18 mouse cellular contexts compared by ENCODE assay signal in the genomic region with DNA sequence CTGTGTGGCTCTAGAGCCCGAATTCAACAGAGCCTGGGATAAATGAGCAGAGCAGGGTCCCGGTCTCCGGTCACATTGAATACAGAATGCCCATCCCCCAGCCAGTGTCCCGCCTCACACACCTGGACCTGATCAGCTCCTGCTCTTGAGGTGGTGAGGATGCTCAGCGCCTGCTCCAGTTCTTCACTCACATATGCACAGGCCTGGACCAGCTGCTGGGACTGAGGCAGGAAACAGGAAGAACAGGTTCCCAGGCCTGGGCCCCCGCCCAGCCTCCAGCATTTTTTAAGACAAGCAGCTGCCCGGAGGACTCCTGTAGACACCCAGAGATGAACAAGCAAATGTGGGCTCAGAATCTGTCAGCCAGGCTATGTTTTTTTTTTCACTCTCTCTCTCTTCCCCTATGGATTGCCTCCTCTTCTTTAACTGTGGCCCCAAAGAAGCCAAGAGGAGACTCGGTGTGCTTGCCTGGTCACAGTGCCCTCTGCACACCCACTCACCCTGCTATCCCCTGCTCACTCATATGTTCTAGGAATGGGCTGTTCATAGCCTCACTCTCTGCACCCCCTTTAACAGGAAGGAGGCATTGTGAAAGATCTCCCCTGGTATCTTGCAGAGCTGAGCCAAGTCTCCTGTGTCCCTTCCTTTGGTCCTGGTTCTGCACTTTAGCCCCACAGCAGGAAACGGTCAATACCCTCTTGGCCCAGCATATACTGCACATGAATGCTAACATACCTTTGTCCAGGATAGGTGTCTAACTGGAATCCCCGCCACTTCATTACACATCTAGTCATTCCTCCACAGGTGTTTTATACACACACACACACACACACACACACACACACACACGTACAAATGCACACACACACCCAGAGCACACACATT. TPM values are rescaled to one million over a fixed set of nuclear protein-coding genes. Genes with fewer than 3 reads are reported as not detected.
A peak's percentile ranks its signal among the peaks of the same experiment; 100 is the strongest.
DNase-seq lines count a peak whose midpoint lies in the region; ATAC-seq and TF ChIP-seq lines count a peak whose summit lies in the region.
"Had no signal": no experiment of that assay in that cellular context is flagged by ENCODE, and none has a peak within 500 bp of the region (broad histone marks: within the 10 kb centered on the region; RNA-seq: fewer than 3 reads in every experiment).

No protein-coding gene starts in this region.

- DNase-seq in midbrain, embryonic 11.5 days (ENCODE audit: low spot score, missing footprints): peak; percentile 44
- DNase-seq in forelimb bud, embryonic 11.5 days (ENCODE audit: low read depth, low spot score): peak; percentile 51
- no peak for DNase-seq in right cerebral cortex, postnatal 10 days (ENCODE audit: low spot score in 2 of 2)
- no peak for DNase-seq in adrenal gland, postnatal 25 days
- DNase-seq: adrenal gland, postnatal 10 days; cerebellum, adult 11 months; left cerebral cortex, postnatal 4 days; right cerebral cortex, adult 18-20 months had no signal

- TF ChIP-seq CTCF in intestine, postnatal 0 days (IDR thresholded peaks at IDR 0.05; ENCODE audit: low read depth): no peak

- no peak overlapping the region for H3K4me3 ChIP-seq in intestine, embryonic 15.5 days (replicated peaks)
- no peak overlapping the region for H3K4me3 ChIP-seq in intestine, postnatal 0 days (ENCODE audit: low read depth, low read length)
- no peak overlapping the region for H3K4me3 ChIP-seq in midbrain, embryonic 11.5 days (ENCODE audit: low read depth, low read length)
- no peak overlapping the region for H3K4me3 ChIP-seq in midbrain, embryonic 16.5 days (ENCODE audit: low read depth, low read length)
- H3K4me3 ChIP-seq in stomach, embryonic 15.5 days (replicated peaks): no peak overlapping the region
- H3K4me3 ChIP-seq: heart, embryonic 12.5 days; midbrain, embryonic 13.5 days; neural tube, embryonic 13.5 days had no signal

- H3K9ac ChIP-seq in intestine, embryonic 15.5 days: no peak overlapping the region
- no peak overlapping the region for H3K9ac ChIP-seq in intestine, postnatal 0 days (ENCODE audit: low read depth, low read length)
- H3K9ac ChIP-seq in midbrain, embryonic 11.5 days (ENCODE audit: low read length): no peak overlapping the region
- H3K9ac ChIP-seq in midbrain, embryonic 16.5 days (ENCODE audit: low read depth, low read length): no peak overlapping the region
- no peak overlapping the region for H3K9ac ChIP-seq in stomach, embryonic 15.5 days
- H3K9ac ChIP-seq: heart, embryonic 12.5 days; midbrain, embryonic 13.5 days; neural tube, embryonic 13.5 days had no signal

- H3K36me3 ChIP-seq in intestine, embryonic 15.5 days: no peaks in the 10 kb centered on the region
- H3K36me3 ChIP-seq in intestine, postnatal 0 days (ENCODE audit: control insufficient read depth, insufficient read depth): no peaks in the 10 kb centered on the region
- H3K36me3 ChIP-seq in midbrain, embryonic 11.5 days (ENCODE audit: control insufficient read depth, insufficient read depth, low read length): no peaks in the 10 kb centered on the region
- H3K36me3 ChIP-seq in midbrain, embryonic 16.5 days (ENCODE audit: control insufficient read depth, insufficient read depth, low read length): no peaks in the 10 kb centered on the region
- no peaks in the 10 kb centered on the region for H3K36me3 ChIP-seq in stomach, embryonic 15.5 days
- H3K36me3 ChIP-seq: heart, embryonic 12.5 days; midbrain, embryonic 13.5 days; neural tube, embryonic 13.5 days had no signal

- no peaks in the 10 kb centered on the region for H3K27me3 ChIP-seq in intestine, embryonic 15.5 days (replicated peaks)
- H3K27me3 ChIP-seq in intestine, postnatal 0 days (replicated peaks; ENCODE audit: control insufficient read depth, insufficient read depth, low read length): no peaks in the 10 kb centered on the region
- H3K27me3 ChIP-seq in midbrain, embryonic 11.5 days (ENCODE audit: control insufficient read depth, insufficient read depth, low read length): no peaks in the 10 kb centered on the region
- no peaks in the 10 kb centered on the region for H3K27me3 ChIP-seq in midbrain, embryonic 16.5 days (ENCODE audit: control insufficient read depth, insufficient read depth, low read depth, low read length)
- H3K27me3 ChIP-seq in stomach, embryonic 15.5 days (replicated peaks): no peaks in the 10 kb centered on the region
- H3K27me3 ChIP-seq: Patski had no signal

- H3K4me2 ChIP-seq in intestine, embryonic 15.5 days (replicated peaks): no peak overlapping the region
- H3K4me2 ChIP-seq in intestine, postnatal 0 days (replicated peaks; ENCODE audit: low read depth): no peak overlapping the region
- H3K4me2 ChIP-seq in midbrain, embryonic 11.5 days: no peak overlapping the region
- H3K4me2 ChIP-seq in midbrain, embryonic 16.5 days (ENCODE audit: low read length): no peak overlapping the region
- H3K4me2 ChIP-seq in stomach, embryonic 15.5 days: no peak overlapping the region
- H3K4me2 ChIP-seq: heart, embryonic 12.5 days; midbrain, embryonic 13.5 days; neural tube, embryonic 13.5 days had no signal

- peak; percentile 50 for ATAC-seq in intestine, embryonic 15.5 days
- no peak; the same call in 1 of the 2 replicates for ATAC-seq in intestine, postnatal 0 days
- ATAC-seq in midbrain, embryonic 11.5 days (ENCODE audit: low FRiP score): no peak
- ATAC-seq in midbrain, embryonic 16.5 days: no peak
- ATAC-seq in stomach, embryonic 15.5 days (ENCODE audit: insufficient read depth, low FRiP score, low read depth): 0 out of 2 replicates have a peak, but pooled peaks have one; percentile 33
- ATAC-seq: CD4-positive, CD25-positive, alpha-beta regulatory T cell, adult 4 months; hindbrain, postnatal 0 days; midbrain, embryonic 13.5 days; Patski had no signal

- no peaks in the 10 kb centered on the region for H3K9me3 ChIP-seq in intestine, embryonic 15.5 days
- H3K9me3 ChIP-seq in intestine, postnatal 0 days (ENCODE audit: control insufficient read depth): no peaks in the 10 kb centered on the region
- no peaks in the 10 kb centered on the region for H3K9me3 ChIP-seq in midbrain, embryonic 11.5 days (ENCODE audit: control insufficient read depth, low read length)
- no peaks in the 10 kb centered on the region for H3K9me3 ChIP-seq in midbrain, embryonic 16.5 days (replicated peaks; ENCODE audit: control insufficient read depth, low read length, poor library complexity, severe bottlenecking)
- H3K9me3 ChIP-seq in stomach, embryonic 15.5 days: no peaks in the 10 kb centered on the region
- H3K9me3 ChIP-seq: heart, embryonic 12.5 days; midbrain, embryonic 13.5 days; neural tube, embryonic 13.5 days had no signal

- H3K4me1 ChIP-seq in intestine, embryonic 15.5 days (replicated peaks): peaks cover 12% of the 10 kb centered on the region
- H3K4me1 ChIP-seq in intestine, postnatal 0 days (replicated peaks; ENCODE audit: control insufficient read depth, insufficient read depth, low read length): no peaks in the 10 kb centered on the region
- no peaks in the 10 kb centered on the region for H3K4me1 ChIP-seq in midbrain, embryonic 11.5 days (ENCODE audit: control insufficient read depth, insufficient read depth, low read length)
- H3K4me1 ChIP-seq in midbrain, embryonic 16.5 days (ENCODE audit: control insufficient read depth, insufficient read depth, low read length): no peaks in the 10 kb centered on the region
- peaks cover 12% of the 10 kb centered on the region; the same call in 1 of the 2 replicates for H3K4me1 ChIP-seq in stomach, embryonic 15.5 days
- H3K4me1 ChIP-seq: midbrain, embryonic 13.5 days; neural tube, embryonic 13.5 days had no signal

- WGBS in intestine, embryonic 15.5 days: 62% methylated on average over 11 of the region's 11 CpGs
- 57% methylated on average over 11 of the region's 11 CpGs for WGBS in intestine, postnatal 0 days
- WGBS in midbrain, embryonic 11.5 days: 74% methylated on average over 11 of the region's 11 CpGs
- 80% methylated on average over 11 of the region's 11 CpGs for WGBS in midbrain, embryonic 16.5 days
- 66% methylated on average over 11 of the region's 11 CpGs for WGBS in stomach, embryonic 15.5 days

- H3K27ac ChIP-seq in intestine, embryonic 15.5 days: no peak overlapping the region
- no peak overlapping the region for H3K27ac ChIP-seq in intestine, postnatal 0 days (ENCODE audit: low read depth, low read length)
- no peak overlapping the region for H3K27ac ChIP-seq in midbrain, embryonic 11.5 days (ENCODE audit: low read depth, low read length)
- H3K27ac ChIP-seq in midbrain, embryonic 16.5 days (ENCODE audit: low read length): no peak overlapping the region
- 0 out of 2 replicates have a peak overlapping the region, but pooled peaks have one; percentile 35 for H3K27ac ChIP-seq in stomach, embryonic 15.5 days
- H3K27ac ChIP-seq: hindbrain, postnatal 0 days; midbrain, embryonic 13.5 days; neural tube, embryonic 13.5 days had no signal

RNA-seq across cellular contexts. Expression of a gene that starts 9.0 kb away (rescaled TPM):
- 2.7 TPM in 2 replicates for polyA plus RNA-seq in intestine, embryonic 15.5 days (2015; fragmentation: Nextera tagmentation; extraction: Ambion mirVana)
- polyA plus RNA-seq in intestine, postnatal 0 days (2015; fragmentation: Nextera tagmentation; extraction: Ambion mirVana): 2.0 and 2.6 TPM in 2 replicates
- polyA plus RNA-seq in midbrain, embryonic 11.5 days (2014; fragmentation: Nextera tagmentation; extraction: Ambion mirVana): 0.07 TPM in 1 of 2 replicates, not detected in the other
- polyA plus RNA-seq in midbrain, embryonic 16.5 days (2015; fragmentation: Nextera tagmentation; extraction: Ambion mirVana): 0.21 and 0.22 TPM in 2 replicates
- polyA plus RNA-seq in stomach, embryonic 15.5 days (2015; fragmentation: Nextera tagmentation; extraction: Ambion mirVana): 3.0 and 4.9 TPM in 2 replicates
- 1.2 and 2.3 TPM in 2 replicates for total RNA-seq in adrenal gland, postnatal 25 days (2021)
- polyA plus RNA-seq: CD4-positive, CD25-positive, alpha-beta regulatory T cell, adult 4 months had no signal

RNA-seq across cellular contexts. Expression of a gene that starts 29.2 kb away (rescaled TPM):
- 8.4 and 10.4 TPM in 2 replicates for polyA plus RNA-seq in intestine, embryonic 15.5 days (2015; fragmentation: Nextera tagmentation; extraction: Ambion mirVana)
- polyA plus RNA-seq in intestine, postnatal 0 days (2015; fragmentation: Nextera tagmentation; extraction: Ambion mirVana): 5.7 and 7.0 TPM in 2 replicates
- polyA plus RNA-seq in midbrain, embryonic 11.5 days (2014; fragmentation: Nextera tagmentation; extraction: Ambion mirVana): 1.6 and 2.4 TPM in 2 replicates
- 2.8 and 3.0 TPM in 2 replicates for polyA plus RNA-seq in midbrain, embryonic 16.5 days (2015; fragmentation: Nextera tagmentation; extraction: Ambion mirVana)
- 8.0 and 8.2 TPM in 2 replicates for polyA plus RNA-seq in stomach, embryonic 15.5 days (2015; fragmentation: Nextera tagmentation; extraction: Ambion mirVana)
- total RNA-seq in adrenal gland, postnatal 25 days (2021): 5.8 and 9.5 TPM in 2 replicates
- polyA plus RNA-seq: CD4-positive, CD25-positive, alpha-beta regulatory T cell, adult 4 months had no signal

Comparison
In these comparisons a context has a peak if more than half of its experiments do, and no peak if none do; other contexts are left out.
1. ATAC-seq: peak in intestine, embryonic 15.5 days (single experiment) and stomach, embryonic 15.5 days (single experiment); none in intestine, postnatal 0 days (single experiment), midbrain, embryonic 11.5 days (single experiment) and midbrain, embryonic 16.5 days (single experiment).
2. DNase-seq: peak in midbrain, embryonic 11.5 days (single experiment) and forelimb bud, embryonic 11.5 days (single experiment); none in right cerebral cortex, postnatal 10 days (0 of 2) and adrenal gland, postnatal 25 days (single experiment).